Mouse (Mus musculus) neural tube, embryonic 13.5 days (tissue): Measurements from ENCODE around the gene Mgll. TPM values are rescaled to one million over a fixed set of nuclear protein-coding genes. Genes with fewer than 3 reads are reported as not detected.

Source experiments
- ATAC-seq: fragments of 200-750 bp; cut with Nextera tagmentation; 2 replicates; pipeline ENCODE4 v1.8.0; 2017; ENCODE audit warnings: low read depth, mild to moderate bottlenecking, moderate TSS enrichment, moderate library complexity
- H3K27ac ChIP-seq: fragments of 300-500 bp; sonication (generic); replicated peaks from 2 replicates; pipeline ENCODE4 v1.5.1; 2015; ENCODE audit warnings: moderate library complexity, mild to moderate bottlenecking, inconsistent platforms
- H3K27me3 ChIP-seq: fragments of 300-500 bp; sonication (generic); 2 replicates; pipeline ENCODE4 v1.6.1; 2015; ENCODE audit warnings: mild to moderate bottlenecking, inconsistent platforms
- H3K36me3 ChIP-seq: fragments of 300-500 bp; sonication (generic); 2 replicates; pipeline ENCODE4 v1.6.1; 2015; ENCODE audit warnings: mild to moderate bottlenecking, inconsistent platforms
- H3K4me1 ChIP-seq: fragments of 300-500 bp; sonication (generic); replicated peaks from 2 replicates; pipeline ENCODE4 v1.6.1; 2015; ENCODE audit warnings: inconsistent platforms
- H3K4me2 ChIP-seq: fragments of 300-500 bp; sonication (generic); 2 replicates; pipeline ENCODE4 v1.6.1; 2015; ENCODE audit warnings: inconsistent platforms, mild to moderate bottlenecking, moderate library complexity
- H3K4me3 ChIP-seq: fragments of 300-500 bp; sonication (generic); 2 replicates; pipeline ENCODE4 v1.5.1; 2015; ENCODE audit warnings: mild to moderate bottlenecking, inconsistent platforms
- H3K9ac ChIP-seq: fragments of 300-500 bp; sonication (generic); 2 replicates; pipeline ENCODE4 v1.6.1; 2015; ENCODE audit warnings: moderate library complexity, mild to moderate bottlenecking, inconsistent platforms
- H3K9me3 ChIP-seq: fragments of 300-500 bp; sonication (generic); 2 replicates; pipeline ENCODE4 v1.6.1; 2016; ENCODE audit warnings: inconsistent platforms
- WGBS: fragments of 180-500 bp; shearing (Covaris S2); methylation state at CpG from one replicate; pipeline ENCODE4 v1.1.7; 2015; 5-methylcytosine and 5-hydroxymethylcytosine counted together
- polyA plus RNA-seq: library from polyadenylated mRNA; unstranded; fragments of >200 nt; fragmentation: Nextera tagmentation; extraction: Ambion mirVana; gene quantifications from 2 replicates; pipeline ENCODE4 v1.2.1, GENCODE M21; 2015

Mgll gene
- polyA plus RNA-seq, 1 experiment from 2014 or later: 32.0 TPM

- H3K4me1 ChIP-seq: peaks cover 41% of the 10 kb centered on the region
- WGBS: 56% methylated on average over 16 of the region's 16 CpGs
- no peak for ATAC-seq
- no peak overlapping the region for H3K4me2 ChIP-seq
- H3K9me3 ChIP-seq: no peaks in the 10 kb centered on the region
- H3K27ac ChIP-seq: peak overlapping the region; percentile 59
- H3K27me3 ChIP-seq: no peaks in the 10 kb centered on the region
- H3K4me3 ChIP-seq: no peak overlapping the region
- no peak overlapping the region for H3K9ac ChIP-seq
- H3K36me3 ChIP-seq: no peaks in the 10 kb centered on the region
These were observed 12.7 kb downstream of the Mgll start for GRCm38 (mm10) chr6:88736741-88737508.

GRCm38 (mm10) chr6:88737509-88737888 lies 13.3 kb downstream of the Mgll start:
- H3K27ac ChIP-seq: no peak overlapping the region
- no peaks in the 10 kb centered on the region for H3K27me3 ChIP-seq
- 79% methylated on average over 6 of the region's 6 CpGs for WGBS
- no peaks in the 10 kb centered on the region for H3K36me3 ChIP-seq
- H3K9me3 ChIP-seq: no peaks in the 10 kb centered on the region
- H3K4me1 ChIP-seq: peaks cover 47% of the 10 kb centered on the region
- ATAC-seq: no peak
- no peak overlapping the region for H3K4me3 ChIP-seq
- no peak overlapping the region for H3K4me2 ChIP-seq
- no peak overlapping the region for H3K9ac ChIP-seq

- H3K9ac ChIP-seq: no peak overlapping the region
- H3K9me3 ChIP-seq: no peaks in the 10 kb centered on the region
- H3K4me2 ChIP-seq: no peak overlapping the region
- no peaks in the 10 kb centered on the region for H3K27me3 ChIP-seq
- peak overlapping the region; percentile 89; the same call in 1 of the 2 replicates for H3K27ac ChIP-seq
- no peak for ATAC-seq
- no peaks in the 10 kb centered on the region for H3K36me3 ChIP-seq
- peaks cover 56% of the 10 kb centered on the region for H3K4me1 ChIP-seq
- H3K4me3 ChIP-seq: no peak overlapping the region
- WGBS: 87% methylated on average over 3 of the region's 3 CpGs
These were observed 16.8 kb downstream of the Mgll start for GRCm38 (mm10) chr6:88741041-88741440.

GRCm38 (mm10) chr6:88741791-88742190 lies 17.6 kb downstream of the Mgll start:
- Histone ChIP-seq H3K36me3 (no peaks in the 10 kb centered on the region), H3K27me3 (no peaks in the 10 kb centered on the region), H3K9me3 (no peaks in the 10 kb centered on the region), H3K4me3 (no peak overlapping the region), H3K27ac (peak overlapping the region; percentile 89), H3K4me1 (peaks cover 52% of the 10 kb centered on the region), H3K9ac (no peak overlapping the region), H3K4me2 (no peak overlapping the region)
- 0 out of 2 replicates have a peak, but pooled peaks have one; percentile 23 for ATAC-seq
- 50% methylated on average over 3 of the region's 3 CpGs for WGBS

- no peak overlapping the region for H3K4me2 ChIP-seq
- no peak overlapping the region for H3K9ac ChIP-seq
- no peak overlapping the region for H3K4me3 ChIP-seq
- WGBS: 72% methylated on average over 9 of the region's 9 CpGs
- H3K9me3 ChIP-seq: no peaks in the 10 kb centered on the region
- H3K27ac ChIP-seq: peak overlapping the region; percentile 89
- no peaks in the 10 kb centered on the region for H3K36me3 ChIP-seq
- no peaks in the 10 kb centered on the region for H3K27me3 ChIP-seq
- no peak for ATAC-seq
- H3K4me1 ChIP-seq: peaks cover 45% of the 10 kb centered on the region
These were observed 18.2 kb downstream of the Mgll start for GRCm38 (mm10) chr6:88742286-88743011.

GRCm38 (mm10) chr6:88743601-88744291 lies 19.5 kb downstream of the Mgll start:
- no peaks in the 10 kb centered on the region for H3K9me3 ChIP-seq
- ATAC-seq: peak; percentile 73
- 42% methylated on average over 14 of the region's 14 CpGs for WGBS
- H3K27me3 ChIP-seq: no peaks in the 10 kb centered on the region
- H3K27ac ChIP-seq: peak overlapping the region; percentile 89
- H3K36me3 ChIP-seq: no peaks in the 10 kb centered on the region
- H3K4me1 ChIP-seq: peaks cover 45% of the 10 kb centered on the region
- H3K4me3 ChIP-seq: no peak overlapping the region
- no peak overlapping the region for H3K9ac ChIP-seq
- no peak overlapping the region for H3K4me2 ChIP-seq

GRCm38 (mm10) chr6:88745027-88745426 lies 20.8 kb downstream of the Mgll start:
- Histone ChIP-seq H3K9ac (no peak overlapping the region), H3K4me2 (no peak overlapping the region), H3K4me1 (peaks cover 45% of the 10 kb centered on the region), H3K27me3 (no peaks in the 10 kb centered on the region), H3K9me3 (no peaks in the 10 kb centered on the region), H3K36me3 (no peaks in the 10 kb centered on the region), H3K27ac (peak overlapping the region; percentile 89; the same call in 1 of the 2 replicates), H3K4me3 (no peak overlapping the region)
- no peak for ATAC-seq
- 87% methylated on average over 10 of the region's 10 CpGs for WGBS

GRCm38 (mm10) chr6:88746271-88746670 lies 22.1 kb downstream of the Mgll start:
- H3K27me3 ChIP-seq: no peaks in the 10 kb centered on the region
- no peak overlapping the region for H3K9ac ChIP-seq
- ATAC-seq: no peak
- H3K4me1 ChIP-seq: peaks cover 34% of the 10 kb centered on the region
- H3K27ac ChIP-seq: no peak overlapping the region
- no peak overlapping the region for H3K4me2 ChIP-seq
- H3K9me3 ChIP-seq: no peaks in the 10 kb centered on the region
- H3K36me3 ChIP-seq: no peaks in the 10 kb centered on the region
- 88% methylated on average over 8 of the region's 8 CpGs for WGBS
- no peak overlapping the region for H3K4me3 ChIP-seq

- Histone ChIP-seq H3K27ac (no peak overlapping the region), H3K4me3 (no peak overlapping the region), H3K4me2 (no peak overlapping the region), H3K27me3 (no peaks in the 10 kb centered on the region), H3K36me3 (no peaks in the 10 kb centered on the region), H3K9me3 (no peaks in the 10 kb centered on the region), H3K4me1 (peaks cover 24% of the 10 kb centered on the region), H3K9ac (no peak overlapping the region)
- ATAC-seq: no peak
- WGBS: 80% methylated on average over 12 of the region's 12 CpGs
These were observed 23.3 kb downstream of the Mgll start for GRCm38 (mm10) chr6:88747296-88748040.

- no peak overlapping the region for H3K4me2 ChIP-seq
- no peak overlapping the region for H3K4me3 ChIP-seq
- no peak overlapping the region for H3K27ac ChIP-seq
- ATAC-seq: no peak
- no peaks in the 10 kb centered on the region for H3K36me3 ChIP-seq
- no peaks in the 10 kb centered on the region for H3K9me3 ChIP-seq
- peaks cover 15% of the 10 kb centered on the region for H3K4me1 ChIP-seq
- no peaks in the 10 kb centered on the region for H3K27me3 ChIP-seq
- H3K9ac ChIP-seq: no peak overlapping the region
- WGBS: 70% methylated on average over 6 of the region's 6 CpGs
These were observed 26.7 kb downstream of the Mgll start for GRCm38 (mm10) chr6:88750884-88751283.

GRCm38 (mm10) chr6:88752711-88753219 lies 28.6 kb downstream of the Mgll start:
- Histone ChIP-seq H3K9me3 (no peaks in the 10 kb centered on the region), H3K27ac (peak overlapping the region; percentile 75), H3K4me3 (no peak overlapping the region), H3K9ac (no peak overlapping the region), H3K27me3 (no peaks in the 10 kb centered on the region), H3K4me2 (no peak overlapping the region), H3K36me3 (no peaks in the 10 kb centered on the region), H3K4me1 (peaks cover 15% of the 10 kb centered on the region)
- peak; percentile 69 for ATAC-seq
- 39% methylated on average over 5 of the region's 5 CpGs for WGBS
